Mouse (Mus musculus) liver, postnatal 0 days (tissue): ENCODE data around the gene Zfr2. TPM values are rescaled to one million over a fixed set of nuclear protein-coding genes. Genes with fewer than 3 reads are reported as not detected.

Source experiments
- ATAC-seq: fragments of 200-750 bp; cut with Nextera tagmentation; 2 replicates; pipeline ENCODE4 v1.8.0; 2017; ENCODE audit warnings: mild to moderate bottlenecking, moderate library complexity
- DNase-seq: peaks from one replicate; pipeline ENCODE4 v3.0.0-alpha.2; 2016
- H3K27ac ChIP-seq: fragments of 300-500 bp; sonication (generic); 2 replicates; pipeline ENCODE4 v1.5.1; 2014; ENCODE audit warnings: antibody characterized with exemption, moderate library complexity, mild to moderate bottlenecking, low read depth
- H3K27me3 ChIP-seq: fragments of 300-500 bp; sonication (generic); 2 replicates; pipeline ENCODE4 v1.6.1; 2014; ENCODE audit warnings: low read length, control low read depth, mixed read lengths; ENCODE audit not compliant: insufficient read depth
- H3K36me3 ChIP-seq: fragments of 300-500 bp; sonication (generic); replicated peaks from 2 replicates; pipeline ENCODE4 v1.6.1; 2014; ENCODE audit warnings: mild to moderate bottlenecking, control low read depth, low read length, moderate library complexity, mixed read lengths; ENCODE audit not compliant: insufficient read depth
- H3K4me1 ChIP-seq: fragments of 300-500 bp; sonication (generic); 2 replicates; pipeline ENCODE4 v1.6.1; 2014; ENCODE audit warnings: antibody characterized with exemption, mild to moderate bottlenecking, control low read depth; ENCODE audit not compliant: insufficient read depth
- H3K4me2 ChIP-seq: fragments of 300-500 bp; sonication (generic); 2 replicates; pipeline ENCODE4 v1.6.1; 2014; ENCODE audit warnings: low read depth, mild to moderate bottlenecking, low read length, moderate library complexity, mixed read lengths
- H3K4me3 ChIP-seq: fragments of 300-500 bp; sonication (generic); 2 replicates; pipeline ENCODE4 v1.5.1; 2014; ENCODE audit warnings: low read depth, low read length
- H3K9ac ChIP-seq: fragments of 300-500 bp; sonication (generic); replicated peaks from 2 replicates; pipeline ENCODE4 v1.6.1; 2014; ENCODE audit warnings: mild to moderate bottlenecking, moderate library complexity
- H3K9me3 ChIP-seq: fragments of 300-500 bp; sonication (generic); 2 replicates; pipeline ENCODE4 v1.6.1; 2016; ENCODE audit warnings: mild to moderate bottlenecking, control low read depth, low read length, mixed read lengths
- CTCF ChIP-seq: sonication (generic); IDR thresholded peaks from 2 replicates; pipeline ENCODE4 v1.5.1; 2016; ENCODE audit warnings: antibody characterized with exemption, low read depth
- EP300 ChIP-seq: IDR thresholded peaks from 2 replicates; pipeline ENCODE4 v1.6.1; 2016; ENCODE audit warnings: antibody characterized with exemption, low read depth, mild to moderate bottlenecking
- WGBS: fragments of 180-500 bp; shearing (Covaris S2); extraction: QIAGEN DNeasy Blood & Tissue Kit; methylation state at CpG from one replicate; pipeline ENCODE4 v1.1.7; 2014; ENCODE audit not compliant: insufficient replicate concordance; 5-methylcytosine and 5-hydroxymethylcytosine counted together
- polyA plus RNA-seq: library from polyadenylated mRNA; unstranded; fragments of >200 nt; fragmentation: Nextera tagmentation; extraction: Ambion mirVana; gene quantifications from 2 replicates; pipeline ENCODE4 v1.2.1, GENCODE M21; 2015

The Zfr2 gene
- polyA plus RNA-seq, 1 experiment from 2014 or later = 0.61 TPM

DNA sequence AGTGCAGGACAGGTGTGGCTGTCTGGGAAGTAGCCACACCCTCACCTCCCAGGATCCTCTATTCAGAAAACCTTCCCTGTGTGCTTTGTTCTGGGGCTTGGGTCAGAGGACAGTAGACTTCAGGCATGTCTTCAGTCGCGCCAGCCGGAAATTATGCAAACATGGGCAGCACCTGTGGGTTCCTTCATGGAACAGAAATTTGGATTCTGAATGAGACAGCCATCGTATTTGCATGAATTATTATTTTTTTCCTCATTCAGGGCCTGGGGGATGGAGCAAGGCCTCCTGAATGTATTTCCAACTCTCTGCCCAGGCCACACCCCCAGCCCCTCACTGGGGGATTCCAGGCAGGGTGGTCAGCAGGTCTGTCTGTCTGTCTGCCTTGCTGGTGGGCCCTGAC lies 28.1 kb downstream of the Zfr2 start:
- WGBS = 94% methylated on average over 4 of the region's 4 CpGs
- TF ChIP-seq CTCF (no peak), EP300 (no peak)
- Histone ChIP-seq H3K9ac (no peak overlapping the region), H3K9me3 (peaks cover 7% of the 10 kb centered on the region), H3K36me3 (peaks cover 20% of the 10 kb centered on the region), H3K4me1 (peaks cover 10% of the 10 kb centered on the region; the same call in 1 of the 2 replicates), H3K4me2 (no peak overlapping the region), H3K27me3 (peaks cover 28% of the 10 kb centered on the region), H3K27ac (no peak overlapping the region), H3K4me3 (no peak overlapping the region)
- DNase-seq (no peak), ATAC-seq (no peak)

DNA sequence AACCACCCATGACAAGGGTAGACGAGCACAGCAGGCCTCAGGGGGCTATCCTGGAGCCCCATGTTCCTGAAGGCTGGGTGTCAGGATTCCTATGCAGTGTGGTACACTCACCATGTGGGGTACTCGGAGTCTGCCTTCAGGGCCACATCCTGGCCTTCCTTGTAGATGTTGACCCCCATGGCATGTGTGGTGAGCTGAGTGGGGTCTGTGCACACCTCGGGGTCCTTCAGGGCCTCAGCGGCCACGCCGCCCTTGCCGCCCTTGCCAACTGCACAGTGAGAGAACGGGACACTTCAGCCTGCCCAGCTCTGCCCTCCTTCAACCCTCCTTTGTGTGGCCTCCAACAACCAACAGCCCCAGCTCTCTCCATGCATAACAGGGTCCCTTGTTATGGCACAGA lies 32.6 kb downstream of the Zfr2 start:
- Histone ChIP-seq H3K4me1 (peaks cover 22% of the 10 kb centered on the region), H3K4me3 (no peak overlapping the region), H3K9ac (0 out of 2 replicates have a peak overlapping the region, but pooled peaks have one; percentile 72), H3K27ac (no peak overlapping the region), H3K9me3 (peaks cover 2% of the 10 kb centered on the region), H3K4me2 (peak overlapping the region; percentile 81; the same call in 1 of the 2 replicates), H3K27me3 (no peaks in the 10 kb centered on the region), H3K36me3 (peaks cover 20% of the 10 kb centered on the region)
- TF ChIP-seq CTCF (no peak), EP300 (no peak)
- DNase-seq (no peak), ATAC-seq (no peak)
- WGBS = 88% methylated on average over 8 of the region's 8 CpGs

- H3K9me3 ChIP-seq = no peaks in the 10 kb centered on the region
- H3K27ac ChIP-seq = peak within 1 kb of the TSS; percentile 74
- DNase-seq = peak; percentile 96
- H3K9ac ChIP-seq = peak within 1 kb of the TSS; percentile 72
- peak within 1 kb of the TSS; percentile 81 for H3K4me2 ChIP-seq
- no peaks in the 10 kb centered on the region for H3K27me3 ChIP-seq
- peaks cover 22% of the 10 kb centered on the region for H3K4me1 ChIP-seq
- TF ChIP-seq EP300 (0 out of 2 replicates have a peak, but pooled peaks have one; percentile 5), CTCF (no peak)
- peak within 1 kb of the TSS; percentile 73 for H3K4me3 ChIP-seq
- WGBS = under 1% methylated on average over 48 of the region's 48 CpGs
- H3K36me3 ChIP-seq = peaks cover 26% of the 10 kb centered on the region
- ATAC-seq = peak; percentile 96
Measured at GRCm38 (mm10) chr10:81266211-81267105, 33.5 kb downstream of the Zfr2 start, which contains the start of the genes Mrpl54 and Apba3. Gene Mrpl54, minus strand, starts transcription at chr10:81266934. Gene Apba3, plus strand, starts transcription at chr10:81266960.

GRCm38 (mm10) chr10:81268056-81268455 lies 35.1 kb downstream of the Zfr2 start:
- peak overlapping the region; percentile 81 for H3K4me2 ChIP-seq
- ATAC-seq (peak; percentile 62), DNase-seq (peak; percentile 84)
- H3K36me3 ChIP-seq = peaks cover 40% of the 10 kb centered on the region
- H3K27ac ChIP-seq = peak overlapping the region; percentile 81
- H3K9me3 ChIP-seq = no peaks in the 10 kb centered on the region
- 2% methylated on average over 23 of the region's 23 CpGs for WGBS
- TF ChIP-seq EP300 = no peak
- TF ChIP-seq CTCF = no peak
- peaks cover 22% of the 10 kb centered on the region for H3K4me1 ChIP-seq
- H3K4me3 ChIP-seq = peak overlapping the region; percentile 73
- no peaks in the 10 kb centered on the region for H3K27me3 ChIP-seq
- peak overlapping the region; percentile 87 for H3K9ac ChIP-seq

DNA sequence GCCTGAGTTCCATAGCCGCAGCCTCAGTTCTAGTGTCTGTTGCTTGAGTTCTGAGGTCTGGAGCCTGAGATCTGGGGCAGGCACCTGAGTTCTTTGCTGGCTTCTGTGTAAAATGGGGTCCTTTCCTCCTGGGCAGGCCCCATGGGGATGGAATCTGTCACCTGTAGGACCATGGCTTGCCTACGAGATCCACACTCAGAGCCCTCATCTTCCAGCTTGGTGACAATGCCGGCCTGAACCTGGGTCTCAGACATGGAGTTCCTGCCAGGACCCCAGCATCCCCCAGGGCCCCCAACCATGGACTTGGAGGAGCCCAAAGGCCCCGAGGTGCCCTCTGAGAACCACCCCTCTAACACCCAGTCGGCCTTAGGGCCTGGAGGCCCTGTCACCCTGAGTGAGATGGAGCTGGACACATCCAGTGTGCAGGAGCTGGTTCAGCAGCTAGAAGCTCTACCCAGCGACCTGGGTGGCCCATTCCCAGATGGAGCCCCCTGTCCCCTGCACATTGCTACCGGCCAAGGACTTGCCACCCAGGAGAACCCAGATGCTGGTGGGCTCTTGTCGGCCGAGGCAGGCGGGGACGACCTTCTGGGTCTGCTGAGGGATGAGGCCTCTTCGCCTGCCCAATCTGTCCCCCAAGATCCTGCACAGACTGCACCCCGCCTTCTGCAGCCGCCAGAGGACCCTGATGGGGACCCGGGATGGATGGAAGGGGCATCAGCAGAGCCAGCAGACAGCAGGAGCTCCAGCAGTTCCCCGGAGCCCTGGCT lies 35.9 kb downstream of the Zfr2 start:
- peak overlapping the region; percentile 81 for H3K27ac ChIP-seq
- no peak for ATAC-seq

GRCm38 (mm10) chr10:81272356-81272755 lies 39.4 kb downstream of the Zfr2 start:
- Histone ChIP-seq H3K4me1 (peaks cover 9% of the 10 kb centered on the region), H3K36me3 (peaks cover 28% of the 10 kb centered on the region), H3K27me3 (no peaks in the 10 kb centered on the region), H3K9me3 (no peaks in the 10 kb centered on the region), H3K9ac (no peak overlapping the region), H3K4me3 (no peak overlapping the region), H3K27ac (no peak overlapping the region), H3K4me2 (no peak overlapping the region)
- 95% methylated on average over 21 of the region's 21 CpGs for WGBS
- ATAC-seq (no peak), DNase-seq (no peak)
- TF ChIP-seq EP300 (no peak), CTCF (no peak)

More for the DNA sequence above, 35.9 kb downstream of the Zfr2 start:
- Histone ChIP-seq H3K36me3 (peaks cover 40% of the 10 kb centered on the region), H3K27me3 (no peaks in the 10 kb centered on the region), H3K9me3 (no peaks in the 10 kb centered on the region), H3K4me3 (peak overlapping the region; percentile 73), H3K4me2 (peak overlapping the region; percentile 81), H3K4me1 (peaks cover 22% of the 10 kb centered on the region), H3K9ac (peak overlapping the region; percentile 87)
- 80% methylated on average over 14 of the region's 16 CpGs for WGBS
- TF ChIP-seq EP300 (no peak), CTCF (no peak)
- no peak for DNase-seq
